Mouse (Mus musculus) intestine, embryonic 14.5 days (tissue): ENCODE results near the gene Usp32. TPM values are rescaled to one million over a fixed set of nuclear protein-coding genes. Genes with fewer than 3 reads are reported as not detected.
A peak's percentile ranks its signal among the peaks of the same experiment; 100 is the strongest.

Experiments
- ATAC-seq: fragments of 200-750 bp; cut with Nextera tagmentation; replicated peaks from 2 replicates; pipeline ENCODE4 v1.8.0; 2017; ENCODE audit warnings: low read depth, moderate number of reproducible peaks, moderate TSS enrichment, moderate library complexity; ENCODE audit not compliant: low FRiP score, low TSS enrichment
- DNase-seq: peaks from one replicate; pipeline ENCODE4 v3.0.0-alpha.2; 2018; ENCODE audit warnings: low spot score
- H3K27ac ChIP-seq: fragments of 300-500 bp; sonication (generic); 2 replicates; pipeline ENCODE4 v1.5.1; 2014; ENCODE audit warnings: low read depth, mild to moderate bottlenecking, control low read depth
- H3K27me3 ChIP-seq: fragments of 300-500 bp; sonication (generic); replicated peaks from 2 replicates; pipeline ENCODE4 v1.6.1; 2014; ENCODE audit warnings: low read length, control low read depth; ENCODE audit not compliant: control insufficient read depth, insufficient read depth
- H3K36me3 ChIP-seq: fragments of 300-500 bp; sonication (generic); 2 replicates; pipeline ENCODE4 v1.6.1; 2014; ENCODE audit warnings: low read length, control low read depth; ENCODE audit not compliant: control insufficient read depth, insufficient read depth
- H3K4me1 ChIP-seq: fragments of 300-500 bp; sonication (generic); replicated peaks from 2 replicates; pipeline ENCODE4 v1.6.1; 2014; ENCODE audit warnings: low read length, control low read depth, mixed read lengths; ENCODE audit not compliant: control insufficient read depth, insufficient read depth
- H3K4me2 ChIP-seq: fragments of 300-500 bp; sonication (generic); 2 replicates; pipeline ENCODE4 v1.6.1; 2014; ENCODE audit warnings: low read length
- H3K4me3 ChIP-seq: fragments of 300-500 bp; sonication (generic); 2 replicates; pipeline ENCODE4 v1.5.1; 2014; ENCODE audit warnings: low read depth, low read length, control low read depth, mixed read lengths
- H3K9ac ChIP-seq: fragments of 300-500 bp; sonication (generic); 2 replicates; pipeline ENCODE4 v1.6.1; 2014; ENCODE audit warnings: mild to moderate bottlenecking, low read length
- H3K9me3 ChIP-seq: fragments of 300-500 bp; sonication (generic); 2 replicates; pipeline ENCODE4 v1.6.1; 2016; ENCODE audit warnings: low read length, control low read depth; ENCODE audit not compliant: control insufficient read depth
- WGBS: fragments of 180-500 bp; shearing (Covaris S2); extraction: QIAGEN DNeasy Blood & Tissue Kit; methylation state at CpG from one replicate; pipeline ENCODE4 v1.1.7; 2014; 5-methylcytosine and 5-hydroxymethylcytosine counted together
- polyA plus RNA-seq: library from polyadenylated mRNA; unstranded; fragments of >200 nt; fragmentation: Nextera tagmentation; extraction: Ambion mirVana; gene quantifications from 2 replicates; pipeline ENCODE4 v1.2.1, GENCODE M21; 2014

The Usp32 gene
- polyA plus RNA-seq, 1 experiment from 2014 or later, result 5.5 TPM

GRCm38 (mm10) chr11:85138776-85139474, 1.0 kb downstream of the Usp32 start:
- Histone ChIP-seq H3K4me1 (no peaks in the 10 kb centered on the region; the same call in 1 of the 2 replicates), H3K4me2 (peak overlapping the region; percentile 67), H3K36me3 (no peaks in the 10 kb centered on the region), H3K27me3 (no peaks in the 10 kb centered on the region), H3K9ac (peak overlapping the region; percentile 72), H3K27ac (peak overlapping the region; percentile 67; the same call in 1 of the 2 replicates), H3K9me3 (no peaks in the 10 kb centered on the region), H3K4me3 (peak overlapping the region; percentile 78)
- DNase-seq, result peak; percentile 57
- WGBS, result 1% methylated on average over 17 of the region's 17 CpGs
- ATAC-seq, result no peak

- ATAC-seq (no peak), DNase-seq (no peak)
- H3K4me3 ChIP-seq, result no peak overlapping the region
- H3K4me2 ChIP-seq, result no peak overlapping the region
- no peak overlapping the region for H3K27ac ChIP-seq
- WGBS, result 66% methylated on average over 2 of the region's 2 CpGs
- H3K4me1 ChIP-seq, result no peaks in the 10 kb centered on the region
- no peaks in the 10 kb centered on the region for H3K36me3 ChIP-seq
- H3K27me3 ChIP-seq, result no peaks in the 10 kb centered on the region
- no peak overlapping the region for H3K9ac ChIP-seq
- H3K9me3 ChIP-seq, result no peaks in the 10 kb centered on the region
These were observed 8.4 kb downstream of the Usp32 start for GRCm38 (mm10) chr11:85131542-85131941.

GRCm38 (mm10) chr11:85128883-85129282, 11.1 kb downstream of the Usp32 start:
- Histone ChIP-seq H3K27ac (no peak overlapping the region), H3K4me1 (no peaks in the 10 kb centered on the region), H3K4me2 (no peak overlapping the region), H3K27me3 (no peaks in the 10 kb centered on the region), H3K9me3 (no peaks in the 10 kb centered on the region), H3K9ac (no peak overlapping the region), H3K4me3 (no peak overlapping the region), H3K36me3 (no peaks in the 10 kb centered on the region)
- DNase-seq (no peak), ATAC-seq (no peak)
- WGBS, result 91% methylated on average over 1 of the region's 1 CpGs

- Histone ChIP-seq H3K4me3 (no peak overlapping the region), H3K4me1 (no peaks in the 10 kb centered on the region), H3K9ac (no peak overlapping the region), H3K4me2 (no peak overlapping the region), H3K36me3 (no peaks in the 10 kb centered on the region), H3K27me3 (no peaks in the 10 kb centered on the region), H3K27ac (no peak overlapping the region), H3K9me3 (no peaks in the 10 kb centered on the region)
- ATAC-seq (no peak), DNase-seq (no peak)
- 84% methylated on average over 2 of the region's 2 CpGs for WGBS
These were observed 13.5 kb downstream of the Usp32 start for GRCm38 (mm10) chr11:85126257-85127102.

GRCm38 (mm10) chr11:85123267-85123992, 16.5 kb downstream of the Usp32 start:
- H3K27ac ChIP-seq, result no peak overlapping the region
- no peaks in the 10 kb centered on the region for H3K27me3 ChIP-seq
- ATAC-seq (no peak), DNase-seq (no peak)
- no peak overlapping the region for H3K4me2 ChIP-seq
- 89% methylated on average over 3 of the region's 3 CpGs for WGBS
- no peak overlapping the region for H3K9ac ChIP-seq
- no peaks in the 10 kb centered on the region for H3K4me1 ChIP-seq
- no peak overlapping the region for H3K4me3 ChIP-seq
- no peaks in the 10 kb centered on the region for H3K9me3 ChIP-seq
- H3K36me3 ChIP-seq, result no peaks in the 10 kb centered on the region

- H3K4me2 ChIP-seq, result no peak overlapping the region
- H3K4me1 ChIP-seq, result no peaks in the 10 kb centered on the region
- ATAC-seq, result no peak
- no peaks in the 10 kb centered on the region for H3K27me3 ChIP-seq
- no peaks in the 10 kb centered on the region for H3K9me3 ChIP-seq
- no peak overlapping the region for H3K9ac ChIP-seq
- DNase-seq, result no peak
- no peak overlapping the region for H3K4me3 ChIP-seq
- H3K36me3 ChIP-seq, result no peaks in the 10 kb centered on the region
- no peak overlapping the region for H3K27ac ChIP-seq
- WGBS, result 86% methylated on average over 1 of the region's 1 CpGs
These were observed 17.9 kb downstream of the Usp32 start for GRCm38 (mm10) chr11:85122073-85122472.

GRCm38 (mm10) chr11:85117160-85117559, 22.8 kb downstream of the Usp32 start:
- Histone ChIP-seq H3K4me1 (no peaks in the 10 kb centered on the region), H3K27me3 (no peaks in the 10 kb centered on the region), H3K9ac (no peak overlapping the region), H3K4me2 (no peak overlapping the region), H3K4me3 (no peak overlapping the region), H3K36me3 (no peaks in the 10 kb centered on the region), H3K27ac (no peak overlapping the region), H3K9me3 (no peaks in the 10 kb centered on the region)
- DNase-seq (no peak), ATAC-seq (no peak)

GRCm38 (mm10) chr11:85116084-85116844, 23.7 kb downstream of the Usp32 start:
- DNase-seq (no peak), ATAC-seq (no peak)
- Histone ChIP-seq H3K27me3 (no peaks in the 10 kb centered on the region), H3K4me2 (no peak overlapping the region), H3K36me3 (no peaks in the 10 kb centered on the region), H3K9ac (no peak overlapping the region), H3K4me1 (no peaks in the 10 kb centered on the region), H3K27ac (no peak overlapping the region), H3K9me3 (no peaks in the 10 kb centered on the region), H3K4me3 (no peak overlapping the region)
- WGBS, result 86% methylated on average over 3 of the region's 3 CpGs
